Mouse (Mus musculus) left cerebral cortex, postnatal 14 days (tissue): ENCODE results near the gene Cep72. TPM values are rescaled to one million over a fixed set of nuclear protein-coding genes. Genes with fewer than 3 reads are reported as not detected.

Source experiments
- DNase-seq, 2 experiments: peaks; one replicate each; pipeline ENCODE4 v3.0.0; 2021 to 2022; ENCODE audit warnings: low spot score in 2 of 2, mixed read lengths in 1 of 2
- intact Hi-C: fragments of 180-260 bp; cut with DNase I; formaldehyde crosslinking; loops from one replicate; pipeline ENCODE4 v1.15.1; 2025
- total RNA-seq, 2 experiments: library from RNA; stranded (reverse); gene quantifications; 2 replicates each; pipeline ENCODE4 v1.2.3; 2021

Gene Cep72
- total RNA-seq, 2 experiments from 2014 or later: 1.1 to 2.0 TPM

DNA sequence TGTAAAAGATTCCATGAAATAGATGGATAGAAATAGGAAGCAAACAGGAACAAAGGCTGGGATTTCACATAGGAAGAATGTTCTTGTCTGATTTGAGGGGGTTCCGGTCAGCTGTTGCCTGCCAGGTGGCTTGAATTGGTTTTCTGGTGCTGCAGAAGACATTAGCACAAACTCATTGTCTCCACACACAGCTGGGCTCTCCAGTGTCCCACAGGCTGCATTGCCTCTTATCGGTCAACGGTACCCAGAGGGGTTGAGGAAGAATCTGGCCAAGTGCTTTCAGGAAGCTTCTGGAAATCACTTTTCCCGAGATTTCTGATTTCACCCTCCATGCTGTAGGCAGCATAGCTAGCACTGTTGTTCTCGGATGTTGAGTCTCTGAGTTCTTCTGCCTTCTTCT is 70.8 kb downstream of the Cep72 start:
- intact Hi-C loops: no loop called here
- no peak for DNase-seq

DNA sequence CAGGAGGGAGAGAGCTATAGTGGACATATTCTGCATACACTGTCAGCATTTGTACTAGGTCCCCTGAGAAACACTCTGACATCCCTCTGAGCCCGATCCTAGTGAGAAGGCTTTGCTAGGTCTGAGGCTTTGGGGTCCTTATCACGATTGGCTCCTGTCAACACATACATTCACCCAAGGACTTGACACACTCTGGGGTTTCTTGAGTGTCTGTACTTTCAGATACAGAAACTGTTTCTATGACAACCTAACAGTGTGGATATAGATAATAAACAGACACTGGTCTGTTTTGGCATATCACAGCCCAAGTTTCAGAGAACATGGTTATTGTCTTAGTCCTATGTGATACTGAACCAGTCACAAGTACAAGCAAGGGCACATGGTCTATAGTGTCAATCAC is 71.3 kb downstream of the Cep72 start:
- intact Hi-C loops: no loop called here
- DNase-seq: no peak

DNA sequence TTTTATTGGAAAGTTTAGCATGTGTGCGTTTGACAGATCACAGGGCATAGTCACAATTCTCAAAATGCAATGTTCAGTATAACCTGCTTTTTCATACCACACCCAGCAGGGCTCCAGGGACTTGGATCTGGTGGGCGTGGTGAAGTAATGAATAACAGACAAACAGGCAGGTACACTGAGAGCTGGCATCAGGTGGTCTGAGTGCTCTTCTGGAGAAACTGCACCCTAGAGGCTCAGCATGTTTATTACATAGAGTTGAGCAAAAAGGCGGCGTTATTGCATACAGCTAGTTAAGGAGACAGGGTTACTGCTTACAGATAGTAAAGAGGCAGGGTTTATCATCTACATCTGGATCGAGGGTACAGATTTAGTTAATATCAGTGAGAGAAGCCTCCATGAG is 71.8 kb downstream of the Cep72 start:
- intact Hi-C loops: no loop called here
- no peak for DNase-seq

Other genes starting within 250 kb of the Cep72 start
- gene Nkd2, start 214.7 kb downstream of the Cep72 start, total RNA-seq: 1 to 10 TPM; 3.7 to 4.9 TPM
- 1 to 10 TPM in 1 of 2 experiments, under 1 TPM in 1; 0.61 to 1.3 TPM for gene Trip13, start 124.5 kb downstream of the Cep72 start, total RNA-seq
- gene Brd9, start 124.5 kb downstream of the Cep72 start, total RNA-seq: 10 to 100 TPM; 80.4 to 83.4 TPM
- gene Zdhhc11, start 98.4 kb downstream of the Cep72 start, total RNA-seq: not detected
- 100 to 1,000 TPM; 230 to 250 TPM for gene Tppp, start 52.9 kb downstream of the Cep72 start, total RNA-seq
- gene Slc9a3, start 59.2 kb upstream of the Cep72 start, total RNA-seq: under 1 TPM; 0.81 to 0.97 TPM
- 10 to 100 TPM; 67.6 to 71.4 TPM for gene Exoc3, start 146.4 kb upstream of the Cep72 start, total RNA-seq
- 1 to 10 TPM in 1 of 2 experiments, under 1 TPM in 1; 0.86 to 1.2 TPM for gene Ahrr, start 230.0 kb upstream of the Cep72 start, total RNA-seq